Mouse (Mus musculus) left cerebral cortex, postnatal 36 days (tissue): ENCODE data around the gene Vamp1. TPM values are rescaled to one million over a fixed set of nuclear protein-coding genes. Genes with fewer than 3 reads are reported as not detected.
"Not testable (repeated sequence)": the region's sequence is repeated elsewhere in the genome, so short reads cannot be mapped to it uniquely, and the experiment has no call there.

ENCODE experiments used
- DNase-seq, 2 experiments: peaks; one replicate each; pipeline ENCODE4 v3.0.0; 2021 to 2022; ENCODE audit warnings: low spot score in 2 of 2, mixed read lengths in 1 of 2
- intact Hi-C: fragments of 180-260 bp; cut with DNase I; formaldehyde crosslinking; loops from one replicate; pipeline ENCODE4 v1.15.1; 2025
- microRNA-seq: library from miRNA; unstranded; fragments of <30 nt; microRNA quantifications from one replicate; pipeline ENCODE4 v1.2.0, GENCODE M21; 2022
- total RNA-seq, 2 experiments: library from RNA; stranded (reverse); gene quantifications; 2 replicates each; pipeline ENCODE4 v1.2.3; 2021

The Vamp1 gene
- total RNA-seq, 2 experiments from 2014 or later: 101 to 114 TPM

GRCm38 (mm10) chr6:125272228-125272785 is 57.0 kb downstream of the Vamp1 start:
- DNase-seq: no peak
- intact Hi-C loops: loop anchor here (5.0 kb wide), 1 partner anchor 125 kb away; the partner anchor contains the start of gene Iffo1

GRCm38 (mm10) chr6:125274841-125275563 is 59.7 kb downstream of the Vamp1 start:
- intact Hi-C loops: loop anchor here (5.0 kb wide), 3 partner anchors 92 to 327 kb away; partner anchors contain the start of gene Iffo1
- peak in 1 of 2 experiments; percentile 19 for DNase-seq

- intact Hi-C loops: loop anchor here (5.0 kb wide), 2 partner anchors 88 to 323 kb away; no protein-coding TSS in a partner anchor
- DNase-seq: no peak
Measured at GRCm38 (mm10) chr6:125279729-125280128, 64.4 kb downstream of the Vamp1 start.

GRCm38 (mm10) chr6:125282721-125283120 is 67.4 kb downstream of the Vamp1 start:
- intact Hi-C loops, DNase-seq: not testable (repeated sequence)

- intact Hi-C loops: no loop called here
- no peak for DNase-seq
Measured at GRCm38 (mm10) chr6:125284250-125284649, 68.9 kb downstream of the Vamp1 start.

- intact Hi-C loops: loop anchor here (5.0 kb wide), 1 partner anchor 78 kb away; no protein-coding TSS in a partner anchor
- DNase-seq: no peak
Measured at GRCm38 (mm10) chr6:125284751-125285150, 69.4 kb downstream of the Vamp1 start.

- no peak for DNase-seq
- intact Hi-C loops: loop anchor here (5.0 kb wide), 1 partner anchor 76 kb away; no protein-coding TSS in a partner anchor
Measured at GRCm38 (mm10) chr6:125285890-125286289, 70.5 kb downstream of the Vamp1 start, which contains the start of gene Tuba3a. TSS of gene Tuba3a (minus strand) at chr6:125286042.

- intact Hi-C loops: loop anchor here (5.0 kb wide), 1 partner anchor 75 kb away; no protein-coding TSS in a partner anchor
- no peak for DNase-seq
Measured at GRCm38 (mm10) chr6:125286944-125287343, 71.6 kb downstream of the Vamp1 start.

GRCm38 (mm10) chr6:125288730-125289129 is 73.4 kb downstream of the Vamp1 start:
- intact Hi-C loops: loop anchor here (5.0 kb wide), 1 partner anchor 74 kb away; no protein-coding TSS in a partner anchor
- DNase-seq: no peak

- peak; percentile 26 to 27 for DNase-seq
Measured at GRCm38 (mm10) chr6:125291329-125291728, 76.0 kb downstream of the Vamp1 start.

GRCm38 (mm10) chr6:125292256-125292655 is 76.9 kb downstream of the Vamp1 start:
- no peak for DNase-seq
- intact Hi-C loops: no loop called here

More at GRCm38 (mm10) chr6:125291329-125291728, 76.0 kb downstream of the Vamp1 start:
- intact Hi-C loops: no loop called here

GRCm38 (mm10) chr6:125294049-125294448 is 78.7 kb downstream of the Vamp1 start:
- DNase-seq: no peak
- intact Hi-C loops: no loop called here

Small RNA genes lying within 50 kb of the gene (microRNA-seq; reads per million reads assigned to microRNA genes)
- gene Mir3098 (not detected), gene Mir8113 (not detected)

Other genes with a start within 250 kb of the Vamp1 start
- 100 to 1,000 TPM; 179 to 184 TPM for gene Pianp, start 218.9 kb upstream of the Vamp1 start, total RNA-seq
- 10 to 100 TPM; 33.3 to 52.7 TPM for gene Zfp384, start 206.4 kb upstream of the Vamp1 start, total RNA-seq
- gene Ing4, start 175.8 kb upstream of the Vamp1 start, total RNA-seq: 10 to 100 TPM; 55.2 to 63.9 TPM
- 10 to 100 TPM in 1 of 2 experiments, 1 to 10 TPM in 1; 8.3 to 13.4 TPM for gene Acrbp, start 165.9 kb upstream of the Vamp1 start, total RNA-seq
- gene Lpar5, start 147.6 kb upstream of the Vamp1 start, total RNA-seq: under 1 TPM; 0.48 to 0.84 TPM
- gene Chd4, start 119.6 kb upstream of the Vamp1 start, total RNA-seq: 100 to 1,000 TPM; 153 to 166 TPM
- 10 to 100 TPM; 26.4 to 26.6 TPM for gene Nop2, start 83.6 kb upstream of the Vamp1 start, total RNA-seq
- 10 to 100 TPM; 63.0 to 67.2 TPM for gene Iffo1, start 70.3 kb upstream of the Vamp1 start, total RNA-seq
- gene Gapdh, start 49.1 kb upstream of the Vamp1 start, total RNA-seq: 1,000 to 10,000 TPM; 2,336 to 2,609 TPM
- 10 to 100 TPM; 24.2 to 30.2 TPM for gene Ncapd2, start 23.9 kb upstream of the Vamp1 start, total RNA-seq
- gene Mrpl51, start 23.8 kb upstream of the Vamp1 start, total RNA-seq: 10 to 100 TPM; 63.3 to 66.1 TPM
- 1 to 10 TPM; 3.7 to 4.9 TPM for gene Tapbpl, start 16.3 kb downstream of the Vamp1 start, total RNA-seq
- gene Cd27, start 21.5 kb downstream of the Vamp1 start, total RNA-seq: not detected
- gene Tuba3a, start 70.5 kb downstream of the Vamp1 start, total RNA-seq: not detected
- gene Ltbr, start 98.3 kb downstream of the Vamp1 start, total RNA-seq: 1 to 10 TPM; 7.4 to 8.4 TPM
- gene Scnn1a, start 105.1 kb downstream of the Vamp1 start, total RNA-seq: 1 to 10 TPM; 2.4 to 2.9 TPM
- gene Tnfrsf1a, start 133.8 kb downstream of the Vamp1 start, total RNA-seq: 10 to 100 TPM; 11.1 to 11.8 TPM
- gene Plekhg6, start 165.2 kb downstream of the Vamp1 start, total RNA-seq: under 1 TPM; 0.11 to 0.30 TPM